Mouse (Mus musculus): ENCODE measurements around the gene Cabin1. TPM values are rescaled to one million over a fixed set of nuclear protein-coding genes. Genes with fewer than 3 reads are reported as not detected.

The Cabin1 gene
- polyA plus RNA-seq, 1 experiment: 19.7 TPM

GRCm38 (mm10) chr10:75790773-75791172, 26.6 kb upstream of the Cabin1 start:
- Histone ChIP-seq H3K4me3 (ENCODE audit: control insufficient read depth, low read depth, low read length) (no peak overlapping the region), H3K36me3 (ENCODE audit: control insufficient read depth, insufficient read depth, low read length) (no peaks in the 10 kb centered on the region), H3K27ac (ENCODE audit: control insufficient read depth, insufficient read depth, low read depth, low read length) (no peak overlapping the region), H3K4me1 (ENCODE audit: control insufficient read depth, insufficient read depth, low read length) (no peaks in the 10 kb centered on the region), H3K27me3 (ENCODE audit: control insufficient read depth, insufficient read depth, low read length) (no peaks in the 10 kb centered on the region)
- no peak for TF ChIP-seq POLR2A (IDR thresholded peaks at IDR 0.05; ENCODE audit: control insufficient read depth, low read depth, low read length)
- TF ChIP-seq CTCF (IDR thresholded peaks at IDR 0.05; ENCODE audit: control insufficient read depth, insufficient read depth, insufficient replicate concordance, low read depth, low read length): no peak

GRCm38 (mm10) chr10:75789841-75790240, 25.7 kb upstream of the Cabin1 start:
- Histone ChIP-seq H3K36me3 (ENCODE audit: control insufficient read depth, insufficient read depth, low read length) (no peaks in the 10 kb centered on the region), H3K27ac (ENCODE audit: control insufficient read depth, insufficient read depth, low read depth, low read length) (no peak overlapping the region), H3K4me1 (ENCODE audit: control insufficient read depth, insufficient read depth, low read length) (no peaks in the 10 kb centered on the region), H3K4me3 (ENCODE audit: control insufficient read depth, low read depth, low read length) (no peak overlapping the region), H3K27me3 (ENCODE audit: control insufficient read depth, insufficient read depth, low read length) (no peaks in the 10 kb centered on the region)
- no peak for TF ChIP-seq POLR2A (IDR thresholded peaks at IDR 0.05; ENCODE audit: control insufficient read depth, low read depth, low read length)
- TF ChIP-seq CTCF (IDR thresholded peaks at IDR 0.05; ENCODE audit: control insufficient read depth, insufficient read depth, insufficient replicate concordance, low read depth, low read length): no peak

GRCm38 (mm10) chr10:75789081-75789735, 25.1 kb upstream of the Cabin1 start:
- H3K4me1 ChIP-seq (ENCODE audit: control insufficient read depth, insufficient read depth, low read length): no peaks in the 10 kb centered on the region
- H3K27ac ChIP-seq (ENCODE audit: control insufficient read depth, insufficient read depth, low read depth, low read length): no peak overlapping the region
- no peak for TF ChIP-seq CTCF (IDR thresholded peaks at IDR 0.05; ENCODE audit: control insufficient read depth, insufficient read depth, insufficient replicate concordance, low read depth, low read length)
- no peak for TF ChIP-seq POLR2A (IDR thresholded peaks at IDR 0.05; ENCODE audit: control insufficient read depth, low read depth, low read length)
- no peaks in the 10 kb centered on the region for H3K27me3 ChIP-seq (ENCODE audit: control insufficient read depth, insufficient read depth, low read length)
- H3K36me3 ChIP-seq (ENCODE audit: control insufficient read depth, insufficient read depth, low read length): no peaks in the 10 kb centered on the region
- H3K4me3 ChIP-seq (ENCODE audit: control insufficient read depth, low read depth, low read length): no peak overlapping the region

GRCm38 (mm10) chr10:75788277-75788676, 24.1 kb upstream of the Cabin1 start:
- no peaks in the 10 kb centered on the region for H3K4me1 ChIP-seq (ENCODE audit: control insufficient read depth, insufficient read depth, low read length)
- H3K27me3 ChIP-seq (ENCODE audit: control insufficient read depth, insufficient read depth, low read length): no peaks in the 10 kb centered on the region
- H3K36me3 ChIP-seq (ENCODE audit: control insufficient read depth, insufficient read depth, low read length): no peaks in the 10 kb centered on the region
- H3K27ac ChIP-seq (ENCODE audit: control insufficient read depth, insufficient read depth, low read depth, low read length): no peak overlapping the region
- no peak for TF ChIP-seq CTCF (IDR thresholded peaks at IDR 0.05; ENCODE audit: control insufficient read depth, insufficient read depth, insufficient replicate concordance, low read depth, low read length)
- TF ChIP-seq POLR2A (IDR thresholded peaks at IDR 0.05; ENCODE audit: control insufficient read depth, low read depth, low read length): no peak
- H3K4me3 ChIP-seq (ENCODE audit: control insufficient read depth, low read depth, low read length): no peak overlapping the region

GRCm38 (mm10) chr10:75785442-75785841, 21.3 kb upstream of the Cabin1 start:
- no peaks in the 10 kb centered on the region for H3K36me3 ChIP-seq (ENCODE audit: control insufficient read depth, insufficient read depth, low read length)
- no peak overlapping the region for H3K4me3 ChIP-seq (ENCODE audit: control insufficient read depth, low read depth, low read length)
- H3K27me3 ChIP-seq (ENCODE audit: control insufficient read depth, insufficient read depth, low read length): no peaks in the 10 kb centered on the region
- peaks cover 10% of the 10 kb centered on the region for H3K4me1 ChIP-seq (ENCODE audit: control insufficient read depth, insufficient read depth, low read length)
- no peak for TF ChIP-seq CTCF (IDR thresholded peaks at IDR 0.05; ENCODE audit: control insufficient read depth, insufficient read depth, insufficient replicate concordance, low read depth, low read length)
- no peak for TF ChIP-seq POLR2A (IDR thresholded peaks at IDR 0.05; ENCODE audit: control insufficient read depth, low read depth, low read length)
- no peak overlapping the region for H3K27ac ChIP-seq (ENCODE audit: control insufficient read depth, insufficient read depth, low read depth, low read length)

GRCm38 (mm10) chr10:75780769-75781578, 16.8 kb upstream of the Cabin1 start, which contains the start of the genes Gm20441 and Gstt3:
TSS of gene Gm20441 (minus strand) at chr10:75780954.
TSS of gene Gstt3 (minus strand) at chr10:75781414.
- H3K27ac ChIP-seq (ENCODE audit: control insufficient read depth, insufficient read depth, low read depth, low read length): peak within 1 kb of the TSS; percentile 91

More at GRCm38 (mm10) chr10:75780769-75781578, 16.8 kb upstream of the Cabin1 start, which contains the start of the genes Gm20441 and Gstt3:
- Histone ChIP-seq H3K4me3 (ENCODE audit: control insufficient read depth, low read depth, low read length) (peak within 1 kb of the TSS; percentile 90), H3K36me3 (ENCODE audit: control insufficient read depth, insufficient read depth, low read length) (no peaks in the 10 kb centered on the region), H3K4me1 (ENCODE audit: control insufficient read depth, insufficient read depth, low read length) (peaks cover 21% of the 10 kb centered on the region), H3K27me3 (ENCODE audit: control insufficient read depth, insufficient read depth, low read length) (no peaks in the 10 kb centered on the region)
- TF ChIP-seq CTCF (IDR thresholded peaks at IDR 0.05; ENCODE audit: control insufficient read depth, insufficient read depth, insufficient replicate concordance, low read depth, low read length) (no peak), POLR2A (IDR thresholded peaks at IDR 0.05; ENCODE audit: control insufficient read depth, low read depth, low read length) (peak; percentile 87)
